15 mouse cellular contexts compared by ENCODE assay signal in the genomic region with DNA sequence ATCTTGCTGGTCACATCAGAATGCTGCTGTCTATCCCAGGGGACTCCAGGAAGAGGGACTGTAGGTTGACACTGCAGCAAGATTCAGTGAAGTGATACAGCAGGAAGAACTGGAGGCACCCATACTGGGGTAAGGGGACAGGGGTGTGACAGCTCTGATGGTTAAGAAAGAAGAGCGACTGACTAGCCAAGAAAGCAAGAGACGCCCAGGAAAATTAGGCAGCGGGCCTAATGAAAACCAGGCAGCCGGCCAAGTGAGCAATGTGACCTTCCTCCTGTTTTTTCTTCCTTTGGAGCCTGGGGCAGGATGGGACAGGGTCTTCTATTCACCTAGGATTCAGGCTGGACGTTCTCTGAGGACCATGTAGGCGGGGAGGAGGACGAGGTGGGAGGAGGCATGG. TPM values are rescaled to one million over a fixed set of nuclear protein-coding genes. Genes with fewer than 3 reads are reported as not detected.
DNase-seq lines count a peak whose midpoint lies in the region; ATAC-seq and TF ChIP-seq lines count a peak whose summit lies in the region.
"Had no signal": no experiment of that assay in that cellular context is flagged by ENCODE, and none has a peak within 500 bp of the region (broad histone marks: within the 10 kb centered on the region; RNA-seq: fewer than 3 reads in every experiment).

No protein-coding gene starts in this region.

- no peak overlapping the region for H3K27ac ChIP-seq in forebrain, postnatal 0 days (ENCODE audit: low read depth, low read length)
- no peak overlapping the region for H3K27ac ChIP-seq in forebrain, embryonic 12.5 days
- H3K27ac ChIP-seq: gastrocnemius, adult 2 months; layer of hippocampus, adult 2 months; limb, embryonic 13.5 days had no signal

- no peaks in the 10 kb centered on the region for H3K9me3 ChIP-seq in forebrain, postnatal 0 days (ENCODE audit: low read length)
- H3K9me3 ChIP-seq in forebrain, embryonic 12.5 days = no peaks in the 10 kb centered on the region
- H3K9me3 ChIP-seq: limb, embryonic 13.5 days had no signal

- no peaks in the 10 kb centered on the region for H3K4me1 ChIP-seq in forebrain, postnatal 0 days (ENCODE audit: insufficient read depth)
- 0 out of 2 replicates have a peak, but pooled peaks cover 13% of the 10 kb centered on the region for H3K4me1 ChIP-seq in forebrain, embryonic 12.5 days

- 26% methylated on average over 7 of the region's 7 CpGs for WGBS in forebrain, postnatal 0 days
- WGBS in forebrain, embryonic 12.5 days = 75% methylated on average over 7 of the region's 7 CpGs

- no peak for TF ChIP-seq CTCF in forebrain, postnatal 0 days (IDR thresholded peaks at IDR 0.05; ENCODE audit: low read depth)

- DNase-seq in forebrain, postnatal 0 days = peak; percentile 61
- peak; percentile 76 for DNase-seq in left cerebral cortex, postnatal 4 days
- no peak for DNase-seq in left cerebral cortex, adult 8-10 months (ENCODE audit: low spot score in 2 of 2)
- DNase-seq in adrenal gland, postnatal 36 days = peak; percentile 48 to 52
- DNase-seq in heart, postnatal 4 days = peak; percentile 79
- DNase-seq in B cell, adult 2 months = no peak
- DNase-seq in liver = no peak
- DNase-seq: gastrocnemius, adult 2 months; midbrain, embryonic 14.5 days; thymus, postnatal 14 days had no signal

- H3K9ac ChIP-seq in forebrain, postnatal 0 days = no peak overlapping the region
- H3K9ac ChIP-seq in forebrain, embryonic 12.5 days = no peak overlapping the region
- H3K9ac ChIP-seq: limb, embryonic 13.5 days had no signal

- H3K4me3 ChIP-seq in forebrain, postnatal 0 days (ENCODE audit: low read depth, low read length) = no peak overlapping the region
- H3K4me3 ChIP-seq in forebrain, embryonic 12.5 days (replicated peaks) = no peak overlapping the region
- H3K4me3 ChIP-seq: gastrocnemius, adult 2 months; layer of hippocampus, adult 2 months; limb, embryonic 13.5 days had no signal

- intact Hi-C loops in left cerebral cortex, postnatal 4 days (cut with DNase I) = loop anchor here (10.0 kb wide), 1 partner anchor 57 kb away; no protein-coding TSS in a partner anchor

- no peak for ATAC-seq in forebrain, postnatal 0 days
- no peak for ATAC-seq in forebrain, embryonic 12.5 days (ENCODE audit: low FRiP score)
- ATAC-seq: CD4-positive, CD25-positive, alpha-beta regulatory T cell, adult 4 months; hindbrain, embryonic 16.5 days had no signal

- H3K27me3 ChIP-seq in forebrain, postnatal 0 days (ENCODE audit: insufficient read depth, low read length) = no peaks in the 10 kb centered on the region; the same call in 1 of the 2 replicates
- H3K27me3 ChIP-seq in forebrain, embryonic 12.5 days = peaks cover 37% of the 10 kb centered on the region; the same call in 1 of the 2 replicates

- H3K36me3 ChIP-seq in forebrain, postnatal 0 days (ENCODE audit: insufficient read depth) = no peaks in the 10 kb centered on the region
- no peaks in the 10 kb centered on the region for H3K36me3 ChIP-seq in forebrain, embryonic 12.5 days (replicated peaks)
- H3K36me3 ChIP-seq: limb, embryonic 13.5 days had no signal

- no peak overlapping the region for H3K4me2 ChIP-seq in forebrain, postnatal 0 days (ENCODE audit: low read depth)
- H3K4me2 ChIP-seq in forebrain, embryonic 12.5 days = no peak overlapping the region
- H3K4me2 ChIP-seq: limb, embryonic 13.5 days had no signal

RNA-seq across cellular contexts. Expression of gene Casz1, which starts 22.7 kb away (rescaled TPM):
- total RNA-seq in forebrain, postnatal 0 days (2014; rRNA removed) = 1.2 and 3.1 TPM in 2 replicates
- polyA plus RNA-seq in forebrain, postnatal 0 days (2015; fragmentation: Nextera tagmentation; extraction: Ambion mirVana) = 0.65 and 1.1 TPM in 2 replicates
- 2.8 and 3.1 TPM in 2 replicates for polyA plus RNA-seq in forebrain, embryonic 12.5 days (2016; fragmentation: Nextera tagmentation; extraction: Ambion mirVana)
- 1 to 10 TPM; 1.1 to 2.4 TPM for total RNA-seq in left cerebral cortex, postnatal 4 days (2021)
- 1 to 10 TPM; 1.2 to 2.4 (median 1.7) TPM for total RNA-seq in left cerebral cortex, adult 8-10 months (2022)
- 1 to 10 TPM; 2.4 to 5.7 TPM for total RNA-seq in adrenal gland, postnatal 36 days (2021)
- 10 to 100 TPM; 79.5 to 82.9 TPM for total RNA-seq in heart, postnatal 4 days (2021)

Comparison
In these comparisons a context has a peak if more than half of its experiments do, and no peak if none do; other contexts are left out.
1. DNase-seq: peak in forebrain, postnatal 0 days (single experiment), left cerebral cortex, postnatal 4 days (single experiment), adrenal gland, postnatal 36 days (2 of 2) and heart, postnatal 4 days (single experiment); none in left cerebral cortex, adult 8-10 months (0 of 2), B cell, adult 2 months (0 of 2) and liver (single experiment).
2. RNA of gene Casz1, which starts 22.7 kb away (total RNA-seq): 79.5 to 82.9 TPM in heart, postnatal 4 days; 2.4 to 5.7 TPM in adrenal gland, postnatal 36 days, 1.2 to 3.1 TPM in forebrain, postnatal 0 days, 1.1 to 2.4 TPM in left cerebral cortex, postnatal 4 days and 1.2 to 2.4 TPM in left cerebral cortex, adult 8-10 months; every median in the first group is over 10 times any median in the second.